ENCODE assay signal across 26 mouse cellular contexts in genomic region chr8:57443289-57443688, GRCm38 (mm10). TPM values are rescaled to one million over a fixed set of nuclear protein-coding genes. Genes with fewer than 3 reads are reported as not detected.
DNase-seq lines count a peak whose midpoint lies in the region; ATAC-seq and TF ChIP-seq lines count a peak whose summit lies in the region.
"Had no signal": no experiment of that assay in that cellular context is flagged by ENCODE, and none has a peak within 500 bp of the region (broad histone marks: within the 10 kb centered on the region; RNA-seq: fewer than 3 reads in every experiment).

No protein-coding gene starts in this region.

- H3K27me3 ChIP-seq in intestine, embryonic 15.5 days (replicated peaks): no peaks in the 10 kb centered on the region
- H3K27me3 ChIP-seq in intestine, postnatal 0 days (replicated peaks; ENCODE audit: control insufficient read depth, insufficient read depth, low read length): no peaks in the 10 kb centered on the region
- H3K27me3 ChIP-seq: embryonic facial prominence, embryonic 13.5 days; embryonic facial prominence, embryonic 15.5 days; forebrain, embryonic 13.5 days; forebrain, embryonic 15.5 days had no signal

- H3K4me3 ChIP-seq in intestine, embryonic 15.5 days (replicated peaks): no peak overlapping the region
- no peak overlapping the region for H3K4me3 ChIP-seq in intestine, postnatal 0 days (ENCODE audit: low read depth, low read length)
- H3K4me3 ChIP-seq: embryonic facial prominence, embryonic 13.5 days; embryonic facial prominence, embryonic 15.5 days; erythroblast, embryonic 14.5 days; forebrain, embryonic 13.5 days; forebrain, embryonic 15.5 days had no signal

- H3K4me1 ChIP-seq in intestine, embryonic 15.5 days (replicated peaks): no peaks in the 10 kb centered on the region
- no peaks in the 10 kb centered on the region for H3K4me1 ChIP-seq in intestine, postnatal 0 days (replicated peaks; ENCODE audit: control insufficient read depth, insufficient read depth, low read length)
- H3K4me1 ChIP-seq: embryonic facial prominence, embryonic 13.5 days; embryonic facial prominence, embryonic 15.5 days; forebrain, embryonic 13.5 days; forebrain, embryonic 15.5 days had no signal

- H3K9ac ChIP-seq in intestine, embryonic 15.5 days: no peak overlapping the region
- H3K9ac ChIP-seq in intestine, postnatal 0 days (ENCODE audit: low read depth, low read length): no peak overlapping the region
- H3K9ac ChIP-seq: embryonic facial prominence, embryonic 13.5 days; embryonic facial prominence, embryonic 15.5 days; forebrain, embryonic 13.5 days; forebrain, embryonic 15.5 days; forebrain, postnatal 0 days had no signal

- DNase-seq in 416B (ENCODE audit: low read depth): peak; percentile 32
- no peak for DNase-seq in c-Kit-positive CD71-positive TER-119-positive erythroid progenitor cells, embryonic 14.5 days (ENCODE audit: low spot score)
- no peak for DNase-seq in thymus, postnatal 4 days
- DNase-seq: adrenal gland, adult 2 months; adrenal gland, postnatal 10 days; adrenal gland, postnatal 25 days; cerebellum, adult 11-12 months; cerebellum, adult 2 months; cerebellum, adult 9-10 months; cerebellum, postnatal 10 days; cerebellum, postnatal 25 days; embryo, embryonic 11 days; forebrain, postnatal 0 days had no signal

- no peak overlapping the region for H3K4me2 ChIP-seq in intestine, embryonic 15.5 days (replicated peaks)
- no peak overlapping the region for H3K4me2 ChIP-seq in intestine, postnatal 0 days (replicated peaks; ENCODE audit: low read depth)
- H3K4me2 ChIP-seq: embryonic facial prominence, embryonic 13.5 days; embryonic facial prominence, embryonic 15.5 days; forebrain, embryonic 13.5 days; forebrain, embryonic 15.5 days had no signal

- no peak for TF ChIP-seq CTCF in intestine, postnatal 0 days (IDR thresholded peaks at IDR 0.05; ENCODE audit: low read depth)

- H3K36me3 ChIP-seq in intestine, embryonic 15.5 days: no peaks in the 10 kb centered on the region
- no peaks in the 10 kb centered on the region for H3K36me3 ChIP-seq in intestine, postnatal 0 days (ENCODE audit: control insufficient read depth, insufficient read depth)
- H3K36me3 ChIP-seq: embryonic facial prominence, embryonic 13.5 days; embryonic facial prominence, embryonic 15.5 days; forebrain, embryonic 15.5 days had no signal

- peak; percentile 78 for ATAC-seq in intestine, embryonic 15.5 days
- no peak for ATAC-seq in intestine, postnatal 0 days
- peak; percentile 71 for ATAC-seq in granulocyte monocyte progenitor cell, adult 5-6 weeks (replicated peaks; ENCODE audit: poor library complexity, severe bottlenecking)
- peak; percentile 70 for ATAC-seq in megakaryocyte progenitor cell, adult 5-6 weeks (replicated peaks; ENCODE audit: poor library complexity)
- ATAC-seq: forebrain, embryonic 13.5 days; forebrain, embryonic 15.5 days; forebrain, postnatal 0 days had no signal

- no peaks in the 10 kb centered on the region for H3K9me3 ChIP-seq in intestine, embryonic 15.5 days
- no peaks in the 10 kb centered on the region for H3K9me3 ChIP-seq in intestine, postnatal 0 days (ENCODE audit: control insufficient read depth)
- H3K9me3 ChIP-seq: embryonic facial prominence, embryonic 13.5 days; embryonic facial prominence, embryonic 15.5 days; forebrain, embryonic 13.5 days; forebrain, embryonic 15.5 days had no signal

- 57% methylated on average over 4 of the region's 4 CpGs for WGBS in intestine, embryonic 15.5 days
- 34% methylated on average over 4 of the region's 4 CpGs for WGBS in intestine, postnatal 0 days

- H3K27ac ChIP-seq in intestine, embryonic 15.5 days: no peak overlapping the region
- H3K27ac ChIP-seq in intestine, postnatal 0 days (ENCODE audit: low read depth, low read length): no peak overlapping the region
- H3K27ac ChIP-seq: embryonic facial prominence, embryonic 13.5 days; embryonic facial prominence, embryonic 15.5 days; forebrain, embryonic 13.5 days; forebrain, embryonic 15.5 days had no signal

RNA-seq across cellular contexts. Expression of gene Scrg1, which starts 12.4 kb away (rescaled TPM):
- polyA plus RNA-seq in intestine, embryonic 15.5 days (2015; fragmentation: Nextera tagmentation; extraction: Ambion mirVana): 0.21 and 0.25 TPM in 2 replicates
- polyA plus RNA-seq in intestine, postnatal 0 days (2015; fragmentation: Nextera tagmentation; extraction: Ambion mirVana): 0.74 and 0.98 TPM in 2 replicates
- total RNA-seq in granulocyte monocyte progenitor cell, adult 5-6 weeks (2014; fragmentation: Nextera tagmentation): not detected in 2 replicates
- total RNA-seq in granulocyte monocyte progenitor cell, adult 5-6 weeks (2017): not detected in 2 replicates
- 0.88 and 1.6 TPM in 2 replicates for total RNA-seq in megakaryocyte progenitor cell, adult 5-6 weeks (2015)
- total RNA-seq in megakaryocyte progenitor cell, adult 5-6 weeks (2017): not detected in 2 replicates
- total RNA-seq: adrenal gland, postnatal 25 days; ES-E14; MEL had no signal
- polyA plus RNA-seq: adrenal gland, adult 2 months; C2C12; erythroblast, embryonic 14.5 days; forebrain, embryonic 11.5 days had no signal

RNA-seq across cellular contexts. Expression of gene Sap30, which starts 44.4 kb away (rescaled TPM):
- 29.2 and 37.7 TPM in 2 replicates for polyA plus RNA-seq in intestine, embryonic 15.5 days (2015; fragmentation: Nextera tagmentation; extraction: Ambion mirVana)
- polyA plus RNA-seq in intestine, postnatal 0 days (2015; fragmentation: Nextera tagmentation; extraction: Ambion mirVana): 17.1 and 19.9 TPM in 2 replicates
- 21.9 and 24.6 TPM in 2 replicates for total RNA-seq in granulocyte monocyte progenitor cell, adult 5-6 weeks (2014; fragmentation: Nextera tagmentation)
- 73.7 and 93.3 TPM in 2 replicates for total RNA-seq in granulocyte monocyte progenitor cell, adult 5-6 weeks (2017)
- 56.9 and 60.7 TPM in 2 replicates for total RNA-seq in megakaryocyte progenitor cell, adult 5-6 weeks (2015)
- total RNA-seq in megakaryocyte progenitor cell, adult 5-6 weeks (2017): 73.0 and 90.5 TPM in 2 replicates
